Mouse (Mus musculus): ENCODE data around the gene Sparc.
"Not testable (repeated sequence)": the region's sequence is repeated elsewhere in the genome, so short reads cannot be mapped to it uniquely, and the experiment has no call there.

Sparc gene

DNA sequence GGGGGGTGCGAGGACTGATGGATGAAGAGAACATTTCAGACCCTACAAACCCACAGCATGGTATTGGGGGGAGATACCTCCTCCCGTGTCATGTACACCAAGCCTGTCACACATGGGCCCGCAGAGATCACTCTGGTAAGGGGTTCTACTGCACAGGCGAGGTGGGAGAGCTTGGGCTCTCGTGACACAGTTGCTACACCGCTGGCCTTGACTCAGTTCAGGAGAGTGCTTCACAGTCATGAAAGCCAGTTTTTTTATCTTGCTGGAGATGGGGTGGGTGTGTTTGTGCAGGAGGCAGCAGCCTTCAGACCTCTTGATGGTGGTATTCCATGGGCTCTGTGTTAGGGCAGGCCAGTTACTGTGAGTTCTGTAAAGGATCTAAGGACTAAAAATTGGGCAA lies 13.1 kb upstream of the Sparc start:
- in situ Hi-C loops (cut with MboI) = no loop called here

DNA sequence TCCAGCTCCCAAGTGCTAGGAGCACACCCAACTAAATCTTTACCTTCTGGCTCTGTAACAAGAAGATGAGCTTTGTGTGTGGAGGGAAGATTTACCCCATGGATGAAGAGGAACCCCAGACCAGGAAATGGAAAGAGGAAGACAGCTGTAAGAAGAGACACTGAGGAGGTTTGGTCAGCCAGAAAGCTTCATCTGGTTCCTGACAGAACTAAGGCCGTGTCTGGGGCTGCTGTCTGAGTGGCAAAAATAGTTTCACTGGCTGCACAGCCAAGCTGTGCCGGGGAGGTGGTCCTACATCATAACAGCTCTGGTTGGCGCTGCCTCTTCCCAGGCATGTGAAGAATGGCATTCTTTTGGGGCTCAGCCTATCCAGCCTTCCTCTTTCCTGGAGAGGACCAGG lies 10.0 kb upstream of the Sparc start:
- in situ Hi-C loops (cut with MboI) = no loop called here

DNA sequence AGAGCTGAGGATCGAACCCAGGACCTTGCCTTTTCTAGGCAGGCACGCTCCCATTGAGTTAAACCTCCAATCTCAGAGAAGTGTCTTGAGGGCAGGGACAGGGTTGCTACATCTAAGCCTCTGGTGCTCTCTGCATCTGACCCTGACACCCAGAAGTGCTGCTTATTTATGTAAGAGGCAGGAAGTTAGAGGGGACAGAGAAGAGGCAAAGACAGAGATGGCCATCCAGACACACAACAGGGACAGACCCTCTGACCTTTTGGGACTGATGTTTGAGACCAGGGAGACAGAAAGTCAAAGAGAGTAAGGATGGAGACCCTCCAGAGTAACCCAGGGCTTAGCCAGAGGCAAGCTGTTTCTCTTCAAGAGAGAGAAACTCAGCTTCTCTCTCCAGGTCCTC lies 7.0 kb upstream of the Sparc start:
- in situ Hi-C loops (cut with MboI) = no loop called here

- in situ Hi-C loops (cut with MboI) = no loop called here
These were observed 5.4 kb upstream of the Sparc start for GRCm38 (mm10) chr11:55428186-55429012.

GRCm38 (mm10) chr11:55424746-55425360 lies 1.9 kb upstream of the Sparc start:
- in situ Hi-C loops (cut with MboI) = no loop called here

- in situ Hi-C loops (cut with MboI) = no loop called here
These were observed 773 bp upstream of the Sparc start for GRCm38 (mm10) chr11:55423756-55424155.

- in situ Hi-C loops (cut with MboI) = no loop called here
These were observed 3.2 kb downstream of the Sparc start for GRCm38 (mm10) chr11:55419678-55420307.

DNA sequence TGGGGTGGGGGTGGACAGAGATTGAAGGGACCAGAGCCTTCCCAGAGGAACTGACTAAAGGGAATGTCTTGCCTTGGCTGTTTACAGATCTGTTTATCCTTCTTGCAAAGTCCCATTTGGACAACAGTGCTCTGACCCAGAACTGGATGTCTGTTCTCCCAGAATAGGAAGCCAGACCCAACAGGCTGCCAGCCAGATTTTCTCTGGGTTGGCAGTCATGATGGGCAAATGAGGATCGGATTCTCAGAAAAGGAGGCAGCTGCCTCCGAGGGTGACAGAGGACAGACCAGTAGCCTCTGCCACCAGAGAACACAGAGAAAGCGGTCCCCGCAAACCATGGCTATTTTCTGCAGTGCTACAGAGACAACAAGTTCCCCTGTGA lies 3.7 kb downstream of the Sparc start:
- in situ Hi-C loops (cut with MboI) = no loop called here

DNA sequence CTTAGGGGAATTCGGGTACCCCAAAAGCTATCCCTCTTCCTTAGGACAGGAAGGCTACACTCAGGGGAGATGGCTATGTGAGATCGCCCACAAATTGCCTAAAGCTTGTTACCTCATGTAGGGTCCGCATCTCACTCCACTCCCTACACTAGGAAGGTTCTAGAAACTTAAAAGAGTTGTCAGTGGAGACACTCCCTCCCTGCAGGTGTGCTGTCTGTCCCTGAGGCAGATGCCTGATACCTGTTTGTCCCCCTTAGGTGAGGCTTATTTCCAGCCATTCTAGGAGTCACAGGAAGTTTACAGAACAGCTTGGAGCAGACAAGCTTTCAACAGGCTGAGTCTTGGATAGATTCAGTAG lies 4.3 kb downstream of the Sparc start:
- in situ Hi-C loops (cut with MboI) = no loop called here

DNA sequence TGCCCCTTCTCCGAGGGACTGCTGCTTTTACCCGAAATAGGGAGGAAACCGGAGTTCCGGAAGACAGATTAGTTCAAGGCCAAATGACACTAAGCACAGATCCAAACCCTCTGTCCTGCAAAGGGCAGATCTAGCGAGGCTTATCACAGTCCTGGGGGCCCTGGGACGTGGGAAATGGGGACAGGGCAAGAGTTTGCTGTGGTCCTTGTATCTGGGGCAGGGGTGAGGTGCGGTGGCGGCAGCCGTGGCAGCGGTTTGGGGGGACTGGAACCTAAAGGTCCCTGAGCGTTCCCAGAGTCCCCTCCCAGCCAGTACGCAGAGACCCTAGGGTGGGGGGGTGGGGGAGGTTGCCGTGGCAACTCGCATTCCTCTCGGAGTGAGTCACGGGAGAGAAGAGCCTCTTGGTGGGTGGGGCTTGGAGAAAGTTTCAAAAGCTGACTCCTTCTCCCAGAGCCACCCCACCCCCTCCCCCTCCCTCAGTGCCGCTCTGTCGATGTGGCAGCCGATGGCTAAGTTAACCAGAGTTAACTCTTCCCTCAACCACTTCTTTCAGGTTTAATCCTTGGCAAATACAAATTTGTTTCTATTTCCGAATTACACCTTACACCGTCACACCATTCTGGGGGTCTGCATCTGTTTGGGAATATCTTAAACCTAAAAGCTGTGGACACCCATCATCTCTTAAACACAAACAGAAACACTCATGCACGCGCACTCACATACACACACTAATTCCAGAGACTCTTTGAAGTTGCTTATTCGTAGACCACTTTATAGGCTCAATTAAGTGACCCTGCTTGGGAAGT lies 4.9 kb downstream of the Sparc start:
- in situ Hi-C loops (cut with MboI) = no loop called here

GRCm38 (mm10) chr11:55416609-55417265 lies 6.2 kb downstream of the Sparc start:
- in situ Hi-C loops (cut with MboI) = no loop called here

DNA sequence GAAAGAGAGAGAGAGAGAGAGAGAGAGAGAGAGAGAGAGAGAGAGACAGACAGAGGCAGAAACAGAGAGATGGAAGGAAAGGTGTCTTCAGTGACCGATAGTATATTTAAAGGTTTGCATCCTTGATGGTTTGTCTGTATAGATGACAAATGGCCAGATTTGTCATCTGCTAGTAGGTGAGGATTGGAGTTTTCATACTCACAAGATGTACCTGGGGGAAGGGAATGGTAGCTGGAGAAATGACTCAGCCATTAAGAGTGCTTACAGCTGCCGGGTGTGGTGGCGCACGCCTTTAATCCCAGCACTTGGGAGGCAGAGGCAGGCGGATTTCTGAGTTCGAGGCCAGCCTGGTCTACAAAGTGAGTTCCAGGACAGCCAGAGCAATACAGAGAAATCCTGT lies 7.3 kb downstream of the Sparc start:
- in situ Hi-C loops (cut with MboI) = not testable (repeated sequence)

GRCm38 (mm10) chr11:55415036-55415704 lies 7.8 kb downstream of the Sparc start:
- in situ Hi-C loops (cut with MboI) = no loop called here

DNA sequence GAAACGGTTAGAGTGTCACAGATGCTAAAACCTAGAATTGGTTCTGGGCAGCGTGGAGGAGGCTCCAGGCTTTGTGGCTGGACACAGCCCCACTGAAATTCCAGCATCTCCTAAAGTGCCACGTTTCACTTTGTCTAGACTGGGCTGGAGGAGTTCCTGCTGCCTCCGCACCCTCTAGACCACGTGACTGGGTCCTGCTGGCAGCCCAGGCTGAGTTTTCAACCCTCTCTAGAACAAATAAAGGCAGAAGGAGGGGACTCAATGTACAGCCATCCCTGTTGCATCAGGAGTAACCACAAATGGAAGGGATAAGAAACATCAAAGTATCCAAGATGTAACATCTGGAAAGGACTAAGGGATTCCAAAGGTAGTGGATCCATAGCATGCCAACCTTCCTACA lies 8.7 kb downstream of the Sparc start:
- in situ Hi-C loops (cut with MboI) = no loop called here

GRCm38 (mm10) chr11:55413416-55413796 lies 9.6 kb downstream of the Sparc start:
- in situ Hi-C loops (cut with MboI) = no loop called here

DNA sequence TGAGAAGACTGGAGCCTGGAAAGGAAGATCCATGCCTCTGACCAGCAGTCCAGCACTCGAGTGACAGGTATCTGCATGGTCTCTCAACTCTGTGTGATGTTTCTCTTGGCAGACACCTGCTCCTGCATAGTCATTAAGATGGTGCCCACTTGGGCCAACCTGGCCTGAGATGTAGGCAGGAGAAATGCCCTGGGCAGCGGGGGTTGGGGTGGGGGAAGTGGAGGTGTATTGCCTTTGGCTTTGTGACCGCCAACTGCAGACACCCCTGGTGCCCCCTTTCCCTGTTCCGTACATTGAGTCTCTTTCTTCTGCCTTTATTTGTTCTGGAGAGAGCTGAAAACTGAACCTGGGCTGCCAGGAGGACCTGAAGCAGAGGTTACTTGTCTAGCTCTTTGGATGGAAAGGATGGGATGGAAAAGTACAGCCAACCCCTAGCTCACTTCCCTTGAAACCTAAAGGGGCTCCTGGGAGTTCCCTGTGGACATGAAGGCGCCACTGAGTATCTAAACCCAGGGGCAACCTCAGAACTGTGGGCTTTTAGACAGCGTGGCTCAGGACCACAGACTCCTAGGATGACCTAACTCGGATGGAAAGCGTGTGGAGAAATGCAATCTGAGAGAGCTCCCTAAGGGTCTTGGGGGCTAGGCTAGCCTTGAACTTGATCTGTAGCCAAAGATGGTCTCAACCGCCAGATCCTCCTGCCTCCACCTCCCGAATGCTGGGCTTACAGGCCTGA lies 10.1 kb downstream of the Sparc start:
- in situ Hi-C loops (cut with MboI) = no loop called here

DNA sequence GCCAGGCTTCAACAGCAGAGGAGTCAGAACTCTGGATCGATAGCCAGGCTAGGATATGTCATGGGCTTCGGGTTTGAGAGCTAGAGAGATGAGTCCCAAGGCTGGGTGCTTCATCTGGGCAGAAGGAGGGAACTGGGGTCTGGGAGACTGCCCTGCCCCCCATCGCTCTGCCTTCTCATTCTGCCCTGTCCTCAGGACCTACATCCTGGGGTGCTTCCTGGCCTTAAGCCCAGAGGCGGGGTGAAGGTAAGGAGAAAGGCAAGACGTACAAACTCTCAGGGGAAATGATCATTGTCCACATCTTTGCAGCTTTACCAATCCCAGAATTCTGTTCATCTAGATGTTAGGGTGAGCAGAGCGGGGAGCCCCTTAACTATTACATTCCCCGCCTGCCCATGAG lies 10.9 kb downstream of the Sparc start:
- in situ Hi-C loops (cut with MboI) = no loop called here

DNA sequence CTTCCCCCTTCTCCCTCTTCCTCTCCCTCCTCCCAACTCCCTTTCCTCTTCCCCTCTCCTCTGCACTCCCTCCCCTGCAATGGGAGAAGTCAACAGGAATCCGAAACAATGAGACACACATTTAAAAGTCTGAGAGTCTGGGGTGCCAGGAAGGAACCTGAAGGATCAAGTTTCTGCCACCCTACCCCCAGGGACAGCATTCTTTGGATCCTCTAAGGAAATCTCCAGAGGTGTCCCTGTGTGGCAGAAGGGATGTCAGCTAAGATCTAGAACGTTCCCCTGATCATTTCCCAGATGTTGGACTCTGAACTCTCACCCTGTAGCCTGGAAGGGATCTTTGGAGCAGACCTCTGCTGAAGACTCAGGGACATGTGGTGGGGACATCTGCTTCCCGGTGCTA lies 12.5 kb downstream of the Sparc start:
- in situ Hi-C loops (cut with MboI) = no loop called here

- in situ Hi-C loops (cut with MboI) = no loop called here
These were observed 13.0 kb downstream of the Sparc start for GRCm38 (mm10) chr11:55410005-55410404.

GRCm38 (mm10) chr11:55407133-55407532 lies 15.8 kb downstream of the Sparc start:
- in situ Hi-C loops (cut with MboI) = no loop called here

Data from mature B cell (primary cell).